Mouse (Mus musculus): ENCODE data around the gene Ascl3.

DNA sequence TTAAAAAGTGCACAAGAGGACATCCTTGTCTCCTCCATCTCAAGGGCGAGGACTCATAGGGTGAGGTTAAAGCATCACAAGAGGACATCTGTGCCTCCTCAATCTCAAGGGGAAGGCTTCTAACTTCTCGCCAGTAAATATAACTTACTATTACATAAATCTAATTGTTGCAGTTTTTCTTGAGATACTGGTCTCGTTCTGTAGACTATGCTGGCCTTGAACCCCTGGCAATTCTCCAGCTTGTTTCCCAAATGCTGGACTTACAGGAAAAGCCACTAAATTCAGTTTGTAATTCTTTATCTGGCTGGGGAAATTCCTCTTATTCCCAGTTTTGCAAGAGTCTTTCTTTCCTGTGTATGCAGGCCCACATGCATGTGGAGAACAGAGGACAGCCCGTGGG is 3.3 kb upstream of the Ascl3 start:
- TF ChIP-seq CTCF (IDR thresholded peaks at IDR 0.05; ENCODE audit: low read depth): no peak
- TF ChIP-seq EP300 (IDR thresholded peaks at IDR 0.05; ENCODE audit: low read depth): no peak
